Mouse (Mus musculus) CD4-positive, CD25-positive, alpha-beta regulatory T cell, adult 4 months (primary cell): Measurements from ENCODE around the gene Gen1. TPM values are rescaled to one million over a fixed set of nuclear protein-coding genes. Genes with fewer than 3 reads are reported as not detected.
A peak's percentile ranks its signal among the peaks of the same experiment; 100 is the strongest.

Experiments used
- ATAC-seq: one replicate; pipeline ENCODE4 v1.8.0; 2017
- polyA plus RNA-seq, 2 experiments: library from polyadenylated mRNA; unstranded; fragments of 100-300 nt; shearing (Covaris generic); gene quantifications; one replicate each; pipeline ENCODE4 v1.2.1; 2017

Gen1 gene
- 1 to 10 TPM; 1.2 to 1.5 TPM for polyA plus RNA-seq

DNA sequence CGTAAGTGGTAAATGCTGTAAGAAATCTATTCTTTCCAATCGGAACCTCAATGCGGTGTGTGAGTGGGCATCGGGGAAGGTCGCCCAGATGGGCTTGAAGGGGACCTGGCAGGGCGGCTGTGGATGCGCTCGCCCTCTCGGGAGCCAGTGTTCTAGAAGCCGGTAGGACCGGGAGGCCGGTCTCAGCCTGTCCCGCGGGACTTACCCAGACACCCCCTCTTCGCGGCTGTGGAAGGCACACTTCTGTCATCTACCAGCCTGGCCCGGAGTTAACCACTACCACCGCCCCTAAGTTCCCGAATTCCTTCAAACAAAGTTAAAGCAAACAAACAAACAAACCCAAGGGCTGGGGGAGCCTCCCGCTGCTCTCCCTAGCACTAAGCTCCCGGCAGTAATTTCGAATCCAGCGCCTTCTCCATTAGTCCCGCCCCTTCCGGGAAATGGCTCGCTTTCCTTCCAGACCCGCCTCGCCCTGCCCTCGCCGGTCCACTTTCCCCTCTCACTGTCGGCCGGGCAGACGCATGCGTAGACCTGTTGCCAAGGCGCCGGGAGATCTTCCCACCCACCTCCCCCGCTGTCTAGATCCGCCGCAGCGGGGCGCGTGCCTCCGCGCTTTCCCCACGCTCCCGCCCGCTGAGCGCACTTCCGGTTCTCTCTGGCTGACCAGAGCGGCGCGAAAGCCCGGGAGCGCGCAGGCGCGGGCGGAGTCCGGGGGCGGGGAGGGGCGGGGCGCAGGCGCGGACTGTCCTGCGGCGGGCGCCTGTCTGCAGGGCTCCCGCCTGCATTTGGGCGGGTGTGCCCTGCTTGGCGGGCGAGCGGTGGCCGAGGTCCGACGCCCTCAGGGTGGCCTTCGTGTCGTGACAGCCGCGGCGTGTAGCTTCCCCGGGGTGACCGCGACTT, at the start of gene Gen1, which contains the start of gene Smc6:
Gene Gen1 (minus strand): TSS at position 420 of the 900 bp plus-strand sequence.
Gene Smc6 (plus strand): TSS at position 505 of the 900 bp plus-strand sequence.
- peak; percentile 83 for ATAC-seq

DNA sequence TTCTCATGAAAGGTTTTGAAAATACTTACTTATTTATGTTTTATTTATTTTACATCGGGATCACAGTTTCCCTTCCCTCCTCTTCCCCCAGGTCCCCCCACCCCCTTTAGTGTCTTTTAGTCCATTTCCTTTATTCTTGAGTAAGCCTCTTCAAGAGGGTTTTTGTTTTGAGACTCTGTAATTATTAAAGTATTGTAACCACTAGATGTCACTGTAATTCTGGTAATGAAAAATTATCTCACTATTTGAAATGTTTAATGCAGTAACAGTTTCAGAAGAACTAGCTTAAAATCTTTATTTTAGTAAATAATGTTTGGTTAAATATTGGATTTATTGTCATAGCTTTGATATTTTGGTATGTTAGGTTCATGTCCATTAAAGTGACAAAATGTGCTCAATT, 48.2 kb upstream of the Gen1 start:
- ATAC-seq = no peak

DNA sequence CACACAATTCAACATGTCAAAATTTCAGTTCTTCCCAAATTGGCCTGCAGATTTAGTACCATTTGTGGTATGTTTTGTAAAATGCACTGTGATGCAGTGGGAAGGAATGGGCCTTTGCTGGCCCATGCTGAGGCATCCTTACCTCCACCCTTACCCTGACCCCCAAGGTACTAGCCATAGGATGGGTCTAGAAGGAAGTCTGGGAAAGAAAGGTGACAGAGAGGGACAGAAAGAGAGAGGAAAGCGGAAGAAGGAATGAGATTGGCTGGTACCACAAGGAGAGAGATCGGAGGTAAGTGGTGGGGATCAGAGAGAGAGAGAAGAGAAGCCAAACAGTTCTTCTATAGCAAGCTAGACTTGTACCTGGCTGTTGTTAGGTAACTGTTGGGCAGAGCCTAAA, 45.5 kb upstream of the Gen1 start:
- ATAC-seq = no peak

DNA sequence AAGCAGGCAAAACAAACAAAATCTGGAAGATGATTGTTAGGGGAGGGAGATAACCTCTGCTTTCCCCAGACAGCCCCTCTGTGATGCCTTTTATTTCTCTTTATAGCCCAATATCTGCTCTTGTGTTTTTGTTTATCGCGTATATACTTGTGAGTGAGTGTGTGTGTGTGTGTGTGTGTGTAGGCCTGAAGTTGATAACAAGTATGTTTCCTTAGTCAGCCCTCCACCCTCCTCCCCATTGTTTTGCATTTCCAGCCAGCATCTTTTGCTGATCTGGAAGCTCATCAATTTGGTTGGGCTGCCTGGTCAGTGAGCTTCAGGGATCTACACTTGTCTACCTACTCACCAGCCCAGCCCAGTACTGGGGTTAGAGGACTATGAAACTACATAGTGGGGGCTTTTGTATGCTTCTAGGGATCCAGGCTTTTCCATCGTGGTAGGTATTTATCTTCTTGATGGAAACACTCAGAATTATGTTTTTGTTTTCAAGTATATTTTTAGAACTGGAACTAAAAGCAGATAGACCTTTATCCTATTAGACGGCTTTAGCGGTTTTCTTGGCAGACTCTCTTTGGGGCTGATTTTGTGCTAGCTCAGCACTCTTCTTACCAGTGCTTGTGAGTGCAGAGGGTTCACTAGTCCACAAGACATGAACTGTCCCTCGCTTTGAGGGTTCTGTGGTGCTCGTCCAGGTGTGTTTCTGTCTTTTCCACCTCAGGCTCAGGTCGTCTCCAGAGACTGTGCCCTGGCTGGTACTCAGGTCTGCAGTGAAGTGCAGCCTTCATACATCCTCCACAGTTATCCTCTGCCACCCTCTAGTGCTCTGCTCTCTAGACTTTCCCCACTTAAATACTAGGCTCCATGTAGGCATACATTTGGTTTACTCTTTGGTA, 41.4 kb upstream of the Gen1 start:
- no peak for ATAC-seq

DNA sequence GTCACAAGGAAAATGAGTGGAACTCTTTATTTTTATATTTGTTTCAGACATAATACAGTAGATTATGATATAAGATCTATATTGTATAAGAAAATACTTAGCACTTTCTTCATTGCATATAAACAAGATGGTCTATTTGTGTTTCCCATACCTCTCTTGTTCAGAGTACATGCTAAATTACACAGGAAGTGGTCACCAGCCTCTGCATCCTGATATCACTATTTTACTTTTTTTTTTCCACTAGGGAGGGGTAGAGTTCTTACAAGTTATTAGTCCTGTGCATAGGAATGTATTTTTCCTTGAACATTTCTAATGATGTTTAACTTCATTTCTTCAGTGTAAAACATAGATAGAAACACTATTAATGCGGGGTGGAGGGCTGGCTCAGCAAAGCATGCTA, 35.3 kb upstream of the Gen1 start:
- peak; percentile 89 for ATAC-seq

DNA sequence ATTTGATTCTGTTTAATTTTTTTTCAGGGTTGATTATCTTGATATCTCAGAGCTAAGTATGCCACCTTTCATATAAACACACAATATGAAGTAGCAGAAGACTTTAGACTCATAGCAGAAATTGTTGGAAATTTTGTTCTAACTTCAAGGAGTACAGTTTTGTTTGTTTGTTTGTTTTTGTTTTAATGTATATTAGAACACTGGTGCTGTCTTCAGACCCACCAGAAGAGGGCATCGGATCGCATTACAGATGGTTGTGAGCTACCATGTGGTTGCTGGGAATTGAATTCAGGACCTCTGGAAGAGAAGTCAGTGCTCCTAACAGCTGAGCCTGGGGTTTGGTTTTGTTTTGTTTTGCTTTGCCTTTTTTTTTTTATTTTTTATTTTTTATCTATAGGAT, 20.8 kb upstream of the Gen1 start:
- no peak for ATAC-seq

DNA sequence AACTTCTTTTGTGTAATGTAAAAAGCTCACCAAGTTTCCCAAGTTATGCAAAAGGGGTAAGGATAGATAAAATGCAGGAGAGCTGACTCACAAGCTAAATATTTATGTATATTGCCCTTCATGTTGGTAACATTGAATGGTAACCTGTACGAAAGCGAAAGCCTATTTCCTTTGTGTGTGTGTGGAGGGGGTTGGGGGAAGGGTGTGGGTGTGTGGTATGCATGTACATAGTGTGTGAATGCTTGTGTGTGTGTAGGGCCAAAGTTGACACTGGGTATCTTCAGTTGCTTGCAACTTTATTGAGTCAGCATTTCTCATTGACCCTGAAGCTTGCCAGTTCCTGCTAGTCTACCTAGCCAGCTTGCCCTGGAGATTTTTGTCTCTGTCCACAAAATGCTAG, 16.0 kb upstream of the Gen1 start:
- peak; percentile 51 for ATAC-seq

DNA sequence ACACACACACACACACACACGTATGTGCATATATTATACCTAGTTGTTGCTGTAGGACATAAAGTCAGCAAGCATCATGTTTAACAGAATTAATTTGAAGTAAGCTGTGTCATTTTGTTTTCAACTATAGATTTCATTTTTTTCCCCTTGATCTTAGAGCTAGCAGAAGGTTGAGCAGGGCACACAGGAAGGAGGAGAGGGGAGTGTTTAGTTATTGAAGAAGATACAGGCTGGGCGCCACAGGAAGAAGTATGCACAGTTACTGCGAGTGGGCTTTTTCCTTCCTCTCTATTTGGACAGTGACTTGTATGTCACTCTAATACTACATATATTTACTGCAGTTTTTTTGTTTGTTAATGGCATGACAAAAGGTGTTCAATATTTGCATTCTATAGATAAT, 14.3 kb upstream of the Gen1 start:
- ATAC-seq = peak; percentile 74

DNA sequence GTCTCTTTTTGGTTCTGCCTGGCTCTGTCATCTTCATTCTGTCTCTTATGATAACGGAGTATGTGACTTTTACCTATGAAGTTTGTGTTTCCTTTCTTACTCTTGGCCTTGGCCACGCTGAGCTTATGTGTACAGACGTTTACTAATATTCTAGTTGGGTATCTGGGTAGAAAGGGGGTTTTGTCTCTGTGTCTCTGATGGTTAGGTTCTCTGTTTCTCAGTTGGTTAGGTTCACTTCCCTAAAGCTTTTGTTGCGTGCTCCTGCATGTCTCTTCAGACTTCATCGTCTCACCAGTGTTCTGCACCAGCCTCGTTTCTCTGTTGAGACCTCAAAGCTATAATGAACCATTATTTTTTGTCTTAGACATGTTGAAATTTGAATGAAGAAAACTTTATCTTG, 11.6 kb upstream of the Gen1 start:
- no peak for ATAC-seq

DNA sequence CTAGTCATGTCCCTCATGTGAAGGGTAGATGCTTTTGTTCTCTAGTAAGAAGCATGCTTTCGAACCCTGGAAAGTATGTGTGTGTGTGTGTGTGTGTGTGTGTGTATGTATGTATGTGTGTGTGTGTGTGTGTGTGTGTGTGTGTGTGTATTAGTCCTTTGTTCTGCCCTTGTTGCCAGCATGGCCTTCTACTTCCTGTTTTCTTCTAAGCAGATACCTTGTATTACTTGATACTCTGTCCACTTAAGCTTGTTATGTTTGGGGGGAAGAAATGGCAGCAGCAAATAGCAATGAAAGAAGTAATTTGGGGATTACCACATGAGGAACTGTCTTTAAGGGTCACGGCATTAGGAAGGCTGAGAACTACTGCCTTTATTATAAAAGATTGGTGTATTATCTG, 11.0 kb upstream of the Gen1 start:
- no peak for ATAC-seq

DNA sequence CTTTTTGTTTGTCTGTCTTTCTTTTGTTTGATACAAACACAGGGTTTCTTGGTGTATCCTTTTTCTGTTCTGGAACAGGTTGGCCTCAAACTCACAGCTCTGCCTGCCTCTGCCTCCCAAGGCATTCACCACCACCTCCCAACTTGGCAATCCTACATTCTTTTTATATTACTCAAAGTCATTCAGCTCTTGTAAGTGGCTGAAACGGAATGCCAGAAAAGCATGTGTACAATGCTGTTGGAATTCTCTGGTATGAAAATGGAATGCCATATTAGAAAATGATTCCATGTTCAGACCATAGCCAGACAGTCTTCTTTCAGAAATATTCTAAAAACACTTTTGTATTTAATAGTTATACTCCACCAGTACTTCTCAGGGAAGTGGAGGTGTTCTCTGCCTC, 7.6 kb upstream of the Gen1 start:
- ATAC-seq = no peak

DNA sequence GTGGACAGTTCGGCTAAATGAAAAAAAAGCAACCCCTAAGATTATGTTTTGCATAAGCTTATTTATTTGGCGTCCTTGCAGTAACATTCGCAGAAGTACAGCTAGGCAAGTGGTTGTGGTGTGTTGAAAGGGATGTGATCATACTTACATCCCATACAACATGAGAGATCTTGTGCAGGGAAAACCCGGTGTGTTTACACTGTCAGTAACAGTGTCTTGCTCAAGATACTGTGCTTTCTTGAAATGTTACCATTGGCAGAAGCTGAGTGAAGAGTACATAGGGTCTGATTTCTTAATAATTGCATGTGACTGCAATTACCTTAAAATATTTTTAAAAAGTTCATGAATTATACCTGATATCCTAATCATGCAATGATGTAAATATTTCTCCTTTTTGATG, 7.0 kb upstream of the Gen1 start:
- no peak for ATAC-seq

DNA sequence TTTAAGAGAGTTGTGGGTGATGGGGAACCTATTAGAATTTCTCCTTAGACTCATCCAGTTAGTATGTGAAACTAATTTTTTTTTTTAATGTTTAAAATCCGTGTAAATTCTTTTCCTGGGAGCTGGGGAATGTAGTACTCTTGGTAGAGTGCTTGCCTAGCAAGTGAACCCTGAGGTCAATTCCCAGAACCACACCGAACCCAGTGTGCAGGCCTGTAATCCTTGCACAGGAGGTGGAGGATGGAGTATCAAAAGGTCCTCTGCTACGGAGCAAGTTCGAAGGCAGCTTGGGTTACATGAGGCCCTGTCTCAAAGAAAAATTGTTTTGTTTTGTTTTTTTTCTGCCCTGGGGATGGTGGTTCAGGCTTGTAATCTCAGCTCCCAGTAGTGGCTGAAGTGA, 1.4 kb upstream of the Gen1 start:
- ATAC-seq = no peak

DNA sequence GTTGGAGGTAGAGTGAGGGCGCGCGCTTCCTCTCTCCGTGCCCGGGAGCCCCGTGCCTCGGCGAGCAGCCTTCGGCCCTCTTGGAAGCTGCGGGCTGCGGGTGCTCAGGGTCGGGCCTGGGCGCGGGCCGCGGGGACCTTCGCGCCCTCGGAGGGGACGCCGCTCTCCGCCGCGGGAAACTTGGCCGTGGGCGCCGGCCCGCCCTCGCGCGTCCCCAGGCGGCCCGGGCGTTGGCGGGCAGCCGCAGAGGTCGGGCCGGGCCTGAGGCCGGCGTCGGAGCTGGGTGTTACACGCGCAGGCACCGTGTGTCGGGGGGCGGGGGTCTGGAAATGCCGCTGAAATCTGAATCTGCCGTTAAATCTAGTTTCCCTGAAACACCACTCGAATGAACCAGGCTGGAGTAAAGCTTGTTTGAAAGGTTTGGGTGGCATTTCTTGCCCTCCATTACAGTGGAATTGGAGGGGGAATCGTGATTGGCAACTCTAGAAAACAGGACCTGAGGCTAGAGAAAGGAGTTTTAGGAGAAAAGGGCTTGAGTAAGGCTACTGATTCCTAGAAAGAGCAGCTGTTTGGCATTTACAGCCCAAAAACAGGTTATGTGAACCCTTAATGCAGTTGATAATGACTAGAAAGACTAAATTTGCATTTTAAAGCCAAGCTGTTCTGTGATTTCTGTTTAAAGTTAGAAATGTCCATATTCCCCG, 833 bp upstream of the Gen1 start:
- peak; percentile 33 for ATAC-seq

DNA sequence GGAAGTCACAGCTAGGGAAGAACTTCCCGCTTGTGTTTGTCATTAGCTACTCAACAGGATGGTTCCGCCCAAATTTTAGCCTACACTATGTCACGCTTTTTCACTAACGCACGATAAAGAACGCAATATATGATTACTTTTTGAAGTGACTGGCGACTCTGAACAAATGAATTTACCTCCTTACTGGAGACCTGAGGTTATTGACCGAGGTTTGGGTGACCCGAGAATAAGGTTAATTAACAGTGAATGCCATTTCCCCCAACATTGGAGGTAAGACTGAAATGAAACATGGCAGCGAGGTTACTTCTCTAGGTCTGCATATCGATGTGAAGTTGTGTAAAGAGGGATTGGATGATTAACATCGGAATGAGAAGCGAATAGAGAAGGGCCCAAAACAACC, 706 bp downstream of the Gen1 start:
- ATAC-seq = no peak

DNA sequence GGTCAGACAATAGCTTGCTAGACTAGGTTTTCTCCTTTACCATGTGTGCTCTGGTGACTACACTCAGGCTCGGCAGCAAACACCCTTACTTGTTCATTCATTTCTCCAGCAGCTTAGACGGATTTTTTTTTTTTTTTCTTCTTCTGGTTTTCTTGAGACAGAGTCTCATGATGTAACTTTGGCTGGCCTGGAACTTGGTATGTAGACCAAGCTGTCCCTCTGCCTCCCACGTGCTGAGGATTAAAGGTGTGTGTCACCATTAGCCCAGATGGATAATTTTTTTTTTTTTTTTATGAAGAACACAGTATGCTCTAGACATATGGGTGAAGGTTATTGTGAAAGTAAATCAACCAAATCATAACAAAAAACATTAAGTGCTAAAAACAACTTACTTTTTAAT, 15.3 kb downstream of the Gen1 start:
- no peak for ATAC-seq

DNA sequence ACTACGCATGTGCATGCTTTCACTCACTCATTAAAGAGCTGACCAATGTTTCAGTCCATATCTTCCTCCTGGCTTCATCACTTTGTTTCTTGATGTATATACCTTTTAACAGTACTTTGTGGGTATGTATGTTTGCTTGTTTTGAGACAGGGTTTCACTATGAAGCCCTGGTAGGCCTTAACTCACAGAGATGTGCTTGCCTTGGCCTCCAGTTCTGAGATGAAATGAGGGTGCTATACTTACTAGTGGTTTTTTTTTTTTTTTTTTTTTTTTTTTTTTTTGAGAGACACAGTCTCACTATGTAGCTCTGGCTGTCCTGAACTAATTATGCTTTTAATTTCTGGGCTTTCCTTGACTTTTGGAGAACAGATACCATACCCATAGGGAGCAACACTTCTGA, 18.1 kb downstream of the Gen1 start:
- no peak for ATAC-seq

DNA sequence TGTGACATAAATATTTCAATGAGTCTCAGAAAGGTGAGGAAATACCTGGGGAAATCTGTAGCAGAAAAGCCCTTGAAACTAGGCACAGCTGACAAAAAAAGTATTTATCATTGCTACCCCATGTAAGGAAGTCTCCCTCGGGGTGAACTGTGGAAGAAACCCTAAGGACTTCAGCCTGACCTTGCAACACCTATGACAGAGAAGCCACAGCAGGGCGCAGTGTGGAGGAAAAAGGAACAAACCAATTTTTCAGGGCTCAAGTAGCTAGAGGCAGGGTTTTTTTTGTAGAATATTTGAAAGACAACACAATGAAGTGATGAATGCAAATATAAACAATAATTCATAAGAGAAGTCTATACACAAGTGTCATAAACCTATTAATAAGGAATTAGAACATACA, 29.6 kb downstream of the Gen1 start:
- ATAC-seq = no peak

DNA sequence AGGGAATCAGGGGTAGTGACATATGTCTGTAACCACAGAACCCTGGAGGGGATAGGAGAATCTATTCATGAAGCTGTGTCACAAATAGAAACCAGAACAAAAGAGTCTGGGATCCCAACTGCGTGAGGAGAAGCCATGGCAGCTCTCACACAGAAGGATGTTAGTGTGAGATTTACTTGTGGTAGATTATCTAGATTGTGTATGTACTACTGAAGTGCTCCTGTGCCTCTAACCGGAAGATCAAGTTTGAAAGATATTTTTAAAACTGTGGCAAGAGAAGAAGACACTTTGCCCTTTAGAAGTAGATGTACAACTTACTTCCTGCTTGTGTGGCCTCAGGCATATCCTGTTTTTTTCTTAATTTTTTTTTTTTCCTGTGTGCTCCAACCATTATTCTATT, 35.3 kb downstream of the Gen1 start:
- ATAC-seq = peak; percentile 91

DNA sequence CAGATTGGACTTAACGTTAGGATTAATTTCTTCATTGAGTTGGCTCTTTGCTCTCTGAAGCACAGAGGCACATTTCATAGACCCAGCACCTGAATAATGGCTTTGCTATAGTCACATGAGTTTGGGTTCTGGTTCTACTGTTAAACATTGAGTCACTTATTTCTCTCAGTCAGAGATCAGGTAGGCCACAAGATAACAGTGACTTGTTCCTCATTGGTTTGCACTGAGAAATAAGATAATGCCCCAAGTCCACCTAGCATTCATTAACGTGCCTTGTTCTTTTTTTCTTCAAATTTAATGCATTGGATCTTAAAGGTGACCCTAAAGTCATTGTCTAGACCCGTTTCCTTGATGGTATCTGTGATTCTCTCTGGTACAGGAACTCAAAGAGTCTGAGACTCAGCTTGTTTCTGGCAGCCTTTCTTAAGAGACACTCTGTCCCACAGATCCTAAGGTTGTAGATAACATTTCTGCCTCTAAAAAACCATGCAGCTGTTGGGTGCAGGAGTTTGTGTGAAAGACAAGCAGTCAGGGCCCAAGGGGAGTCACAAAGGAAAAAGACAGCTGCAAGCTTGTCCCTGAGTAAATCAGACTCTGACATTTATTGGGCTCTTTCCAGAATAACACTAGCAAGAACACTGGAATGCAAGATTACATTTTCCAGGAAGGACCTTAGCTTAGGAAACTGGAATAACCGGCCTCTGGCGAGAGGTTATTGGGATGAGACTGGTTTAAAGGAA, 38.9 kb downstream of the Gen1 start:
- ATAC-seq = no peak

DNA sequence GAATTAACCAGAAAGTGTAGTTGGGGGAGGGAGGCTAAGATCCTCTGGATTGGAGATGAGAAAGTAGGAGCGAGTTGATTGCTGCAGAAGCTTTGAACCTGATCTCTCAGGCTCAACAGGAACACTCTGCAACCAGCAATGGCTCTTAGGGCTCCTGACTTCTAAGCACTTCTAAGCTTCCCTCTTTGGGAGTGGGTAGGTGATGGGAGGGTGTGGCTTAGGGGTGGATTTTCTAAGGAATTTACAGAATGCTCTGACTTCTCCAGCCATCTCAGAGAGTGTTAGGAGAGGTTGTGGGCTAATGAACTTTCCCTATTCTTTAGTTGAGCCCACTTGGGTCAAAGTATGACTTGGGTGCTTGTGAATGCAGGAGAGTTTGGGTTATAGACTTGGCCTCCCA, 39.5 kb downstream of the Gen1 start:
- ATAC-seq = no peak

DNA sequence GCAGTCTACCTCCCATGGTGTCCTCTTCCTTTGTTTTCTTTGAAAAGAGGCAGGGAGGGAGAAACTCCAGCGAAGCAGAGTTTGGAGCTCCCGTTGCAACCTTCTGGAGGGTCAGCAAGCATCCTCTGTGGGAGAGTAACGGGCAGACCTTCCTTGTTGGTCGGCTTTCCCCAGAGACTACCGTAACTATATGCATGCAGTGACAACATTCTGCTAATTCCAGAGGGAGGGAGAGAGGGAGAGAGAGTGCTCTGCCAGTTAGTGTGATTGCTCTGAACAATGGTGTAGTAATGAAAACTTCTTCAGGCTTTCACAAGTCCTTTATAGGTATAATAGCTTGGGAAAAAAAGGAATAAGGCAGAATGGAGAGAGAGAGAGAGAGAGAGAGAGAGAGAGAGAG, 40.9 kb downstream of the Gen1 start:
- ATAC-seq = no peak
